Mouse (Mus musculus): ENCODE data around the gene Lrrc3c. TPM values are rescaled to one million over a fixed set of nuclear protein-coding genes. Genes with fewer than 3 reads are reported as not detected.

Lrrc3c gene
- not detected in 2 replicates for polyA plus RNA-seq (2016; fragmentation: Nextera tagmentation; extraction: Ambion mirVana)

- Histone ChIP-seq H3K9me3 (no peaks in the 10 kb centered on the region), H3K4me1 (peaks cover 6% of the 10 kb centered on the region; the same call in 1 of the 2 replicates), H3K4me3 (no peak within 1 kb of the TSS), H3K27me3 (peaks cover 38% of the 10 kb centered on the region), H3K4me2 (replicated peaks) (no peak within 1 kb of the TSS), H3K9ac (no peak within 1 kb of the TSS), H3K27ac (no peak within 1 kb of the TSS), H3K36me3 (no peaks in the 10 kb centered on the region)
- ATAC-seq (ENCODE audit: insufficient number of reproducible peaks, insufficient read depth, low FRiP score, low TSS enrichment), result no peak
- 78% methylated on average over 8 of the region's 8 CpGs for WGBS
Measured at GRCm38 (mm10) chr11:98597991-98598390, at the start of gene Lrrc3c. Lrrc3c (plus strand) TSS chr11:98598291.

- WGBS, result 72% methylated on average over 4 of the region's 4 CpGs
- H3K27me3 ChIP-seq, result peaks cover 52% of the 10 kb centered on the region
Measured at GRCm38 (mm10) chr11:98549363-98549762, 48.7 kb upstream of the Lrrc3c start.

GRCm38 (mm10) chr11:98550311-98550974 is 47.6 kb upstream of the Lrrc3c start:
- Histone ChIP-seq H3K4me3 (peak overlapping the region; percentile 71), H3K27ac (no peak overlapping the region), H3K36me3 (no peaks in the 10 kb centered on the region), H3K9me3 (no peaks in the 10 kb centered on the region), H3K4me2 (replicated peaks) (peak overlapping the region; percentile 69), H3K4me1 (peaks cover 5% of the 10 kb centered on the region; the same call in 1 of the 2 replicates), H3K27me3 (peaks cover 49% of the 10 kb centered on the region), H3K9ac (peak overlapping the region; percentile 55)
- WGBS, result 20% methylated on average over 20 of the region's 20 CpGs
- ATAC-seq (ENCODE audit: insufficient number of reproducible peaks, insufficient read depth, low FRiP score, low TSS enrichment), result no peak

More at GRCm38 (mm10) chr11:98549363-98549762, 48.7 kb upstream of the Lrrc3c start:
- no peaks in the 10 kb centered on the region for H3K36me3 ChIP-seq
- H3K4me3 ChIP-seq, result no peak overlapping the region
- peaks cover 8% of the 10 kb centered on the region; the same call in 1 of the 2 replicates for H3K4me1 ChIP-seq
- H3K4me2 ChIP-seq (replicated peaks), result no peak overlapping the region
- no peak overlapping the region for H3K27ac ChIP-seq
- ATAC-seq (ENCODE audit: insufficient number of reproducible peaks, insufficient read depth, low FRiP score, low TSS enrichment), result no peak
- H3K9ac ChIP-seq, result no peak overlapping the region
- no peaks in the 10 kb centered on the region for H3K9me3 ChIP-seq

- under 1% methylated on average over 51 of the region's 51 CpGs for WGBS
- peak within 1 kb of the TSS; percentile 31; the same call in 1 of the 2 replicates for H3K27ac ChIP-seq
Measured at GRCm38 (mm10) chr11:98550975-98551828, 46.9 kb upstream of the Lrrc3c start, which contains the start of gene Zpbp2. Zpbp2 (plus strand) TSS chr11:98551097.

GRCm38 (mm10) chr11:98553966-98554365 is 44.1 kb upstream of the Lrrc3c start:
- Histone ChIP-seq H3K36me3 (no peaks in the 10 kb centered on the region), H3K9me3 (no peaks in the 10 kb centered on the region), H3K9ac (no peak overlapping the region), H3K27ac (no peak overlapping the region), H3K27me3 (peaks cover 18% of the 10 kb centered on the region), H3K4me1 (no peaks in the 10 kb centered on the region), H3K4me2 (replicated peaks) (no peak overlapping the region), H3K4me3 (no peak overlapping the region)
- ATAC-seq (ENCODE audit: insufficient number of reproducible peaks, insufficient read depth, low FRiP score, low TSS enrichment), result no peak
- 93% methylated on average over 4 of the region's 4 CpGs for WGBS

More at GRCm38 (mm10) chr11:98550975-98551828, 46.9 kb upstream of the Lrrc3c start, which contains the start of gene Zpbp2:
- Histone ChIP-seq H3K4me3 (peak within 1 kb of the TSS; percentile 71), H3K4me2 (replicated peaks) (peak within 1 kb of the TSS; percentile 69), H3K36me3 (no peaks in the 10 kb centered on the region), H3K27me3 (peaks cover 42% of the 10 kb centered on the region), H3K4me1 (no peaks in the 10 kb centered on the region), H3K9me3 (no peaks in the 10 kb centered on the region), H3K9ac (peak within 1 kb of the TSS; percentile 55)
- peak; percentile 97 for ATAC-seq (ENCODE audit: insufficient number of reproducible peaks, insufficient read depth, low FRiP score, low TSS enrichment)

GRCm38 (mm10) chr11:98555124-98555700 is 42.9 kb upstream of the Lrrc3c start:
- Histone ChIP-seq H3K9me3 (no peaks in the 10 kb centered on the region), H3K27me3 (peaks cover 6% of the 10 kb centered on the region), H3K36me3 (no peaks in the 10 kb centered on the region), H3K27ac (no peak overlapping the region), H3K9ac (no peak overlapping the region), H3K4me1 (no peaks in the 10 kb centered on the region), H3K4me2 (replicated peaks) (no peak overlapping the region), H3K4me3 (no peak overlapping the region)
- 71% methylated on average over 12 of the region's 12 CpGs for WGBS
- ATAC-seq (ENCODE audit: insufficient number of reproducible peaks, insufficient read depth, low FRiP score, low TSS enrichment), result no peak

GRCm38 (mm10) chr11:98560942-98561341 is 37.1 kb upstream of the Lrrc3c start:
- no peak for ATAC-seq (ENCODE audit: insufficient number of reproducible peaks, insufficient read depth, low FRiP score, low TSS enrichment)
- H3K9me3 ChIP-seq, result no peaks in the 10 kb centered on the region
- no peak overlapping the region for H3K9ac ChIP-seq
- H3K4me2 ChIP-seq (replicated peaks), result no peak overlapping the region
- WGBS, result 35% methylated on average over 7 of the region's 7 CpGs
- peaks cover 2% of the 10 kb centered on the region for H3K27me3 ChIP-seq
- no peaks in the 10 kb centered on the region; the same call in 1 of the 2 replicates for H3K4me1 ChIP-seq
- no peak overlapping the region for H3K27ac ChIP-seq
- H3K36me3 ChIP-seq, result no peaks in the 10 kb centered on the region
- no peak overlapping the region for H3K4me3 ChIP-seq

- H3K4me3 ChIP-seq, result no peak overlapping the region
- H3K27ac ChIP-seq, result no peak overlapping the region
- H3K4me2 ChIP-seq (replicated peaks), result no peak overlapping the region
- H3K27me3 ChIP-seq, result peaks cover 2% of the 10 kb centered on the region; the same call in 1 of the 2 replicates
- H3K36me3 ChIP-seq, result no peaks in the 10 kb centered on the region
- no peak for ATAC-seq (ENCODE audit: insufficient number of reproducible peaks, insufficient read depth, low FRiP score, low TSS enrichment)
- H3K9ac ChIP-seq, result no peak overlapping the region
- no peaks in the 10 kb centered on the region for H3K9me3 ChIP-seq
- 85% methylated on average over 3 of the region's 3 CpGs for WGBS
- no peaks in the 10 kb centered on the region; the same call in 1 of the 2 replicates for H3K4me1 ChIP-seq
Measured at GRCm38 (mm10) chr11:98563025-98563424, 35.1 kb upstream of the Lrrc3c start.

GRCm38 (mm10) chr11:98563921-98564414 is 34.1 kb upstream of the Lrrc3c start:
- 63% methylated on average over 13 of the region's 13 CpGs for WGBS
- Histone ChIP-seq H3K27ac (no peak overlapping the region), H3K27me3 (no peaks in the 10 kb centered on the region), H3K9me3 (no peaks in the 10 kb centered on the region), H3K4me3 (no peak overlapping the region), H3K4me2 (replicated peaks) (no peak overlapping the region), H3K9ac (no peak overlapping the region), H3K36me3 (no peaks in the 10 kb centered on the region), H3K4me1 (no peaks in the 10 kb centered on the region; the same call in 1 of the 2 replicates)
- no peak for ATAC-seq (ENCODE audit: insufficient number of reproducible peaks, insufficient read depth, low FRiP score, low TSS enrichment)

GRCm38 (mm10) chr11:98568326-98568725 is 29.8 kb upstream of the Lrrc3c start:
- Histone ChIP-seq H3K9me3 (no peaks in the 10 kb centered on the region), H3K4me1 (no peaks in the 10 kb centered on the region), H3K27ac (no peak overlapping the region), H3K4me3 (no peak overlapping the region), H3K4me2 (replicated peaks) (no peak overlapping the region), H3K36me3 (no peaks in the 10 kb centered on the region), H3K9ac (no peak overlapping the region), H3K27me3 (no peaks in the 10 kb centered on the region)
- no peak for ATAC-seq (ENCODE audit: insufficient number of reproducible peaks, insufficient read depth, low FRiP score, low TSS enrichment)
- 85% methylated on average over 8 of the region's 8 CpGs for WGBS

- Histone ChIP-seq H3K27ac (no peak overlapping the region), H3K36me3 (no peaks in the 10 kb centered on the region), H3K4me3 (no peak overlapping the region), H3K9ac (no peak overlapping the region), H3K4me2 (replicated peaks) (no peak overlapping the region), H3K9me3 (no peaks in the 10 kb centered on the region), H3K27me3 (no peaks in the 10 kb centered on the region), H3K4me1 (no peaks in the 10 kb centered on the region)
- 78% methylated on average over 6 of the region's 6 CpGs for WGBS
- no peak for ATAC-seq (ENCODE audit: insufficient number of reproducible peaks, insufficient read depth, low FRiP score, low TSS enrichment)
Measured at GRCm38 (mm10) chr11:98569461-98569860, 28.6 kb upstream of the Lrrc3c start.

Data from embryonic facial prominence, embryonic 12.5 days (tissue).